Mouse (Mus musculus): ENCODE results near the gene Gm9376. TPM values are rescaled to one million over a fixed set of nuclear protein-coding genes. Genes with fewer than 3 reads are reported as not detected.

The Gm9376 gene
- polyA plus RNA-seq, 1 experiment from 2014 or later = not detected

DNA sequence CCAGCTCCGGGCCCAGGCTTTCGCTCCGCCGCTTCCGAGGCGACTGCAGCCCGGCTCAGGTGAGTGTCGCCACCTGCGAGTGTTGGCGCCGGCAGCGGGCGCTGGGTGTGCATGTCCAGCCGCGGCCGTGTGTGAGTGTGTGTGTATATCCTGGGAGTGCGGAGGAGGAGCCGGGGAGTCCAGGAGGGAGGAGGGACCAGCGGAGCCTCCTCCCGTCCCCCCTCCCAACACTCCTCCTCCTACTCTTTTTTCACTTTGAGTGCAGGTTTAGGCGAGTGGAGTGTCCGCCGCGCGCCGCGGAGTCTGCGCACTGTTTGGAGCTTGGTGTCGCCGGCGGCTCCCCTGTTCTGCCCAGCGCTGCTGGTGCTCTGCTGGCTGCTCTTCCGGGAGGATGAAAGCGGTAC, 29.9 kb upstream of the Gm9376 start, which contains the start of gene Sox21:
Gene Sox21 (minus strand): TSS at position 145 of the 404 bp plus-strand sequence.
- peak; percentile 80 for ATAC-seq (ENCODE audit: low FRiP score, low read depth)
- Histone ChIP-seq H3K4me2 (replicated peaks) (peak within 1 kb of the TSS; percentile 89), H3K27me3 (replicated peaks) (peaks cover 39% of the 10 kb centered on the region), H3K4me1 (peaks cover 22% of the 10 kb centered on the region), H3K9ac (peak within 1 kb of the TSS; percentile 86), H3K36me3 (no peaks in the 10 kb centered on the region), H3K9me3 (peaks cover 6% of the 10 kb centered on the region; the same call in 1 of the 2 replicates), H3K27ac (peak within 1 kb of the TSS; percentile 70), H3K4me3 (peak within 1 kb of the TSS; percentile 62)
- WGBS = under 1% methylated on average over 34 of the region's 34 CpGs

DNA sequence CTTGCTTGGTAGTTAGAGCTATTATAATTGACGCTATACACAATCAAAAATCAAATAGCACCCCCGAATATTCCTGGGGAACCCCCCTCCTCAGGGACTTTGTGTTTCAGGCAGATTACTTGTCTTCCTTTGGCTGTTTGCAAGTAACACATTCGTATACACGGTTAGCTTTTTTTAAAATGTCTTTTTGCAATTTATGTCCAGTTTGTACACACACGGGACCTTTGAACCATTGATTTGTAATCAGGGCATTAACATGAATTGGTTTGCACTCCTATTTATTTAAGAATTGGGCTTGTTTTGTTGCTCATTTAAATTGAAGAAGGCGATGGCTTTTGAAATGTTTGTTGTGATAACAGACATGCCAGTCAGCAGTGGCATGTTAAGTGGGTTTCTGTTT, 29.0 kb upstream of the Gm9376 start:
- Histone ChIP-seq H3K9ac (peak overlapping the region; percentile 86; the same call in 1 of the 2 replicates), H3K36me3 (no peaks in the 10 kb centered on the region), H3K27ac (no peak overlapping the region), H3K9me3 (peaks cover 9% of the 10 kb centered on the region; the same call in 1 of the 2 replicates), H3K27me3 (replicated peaks) (peaks cover 39% of the 10 kb centered on the region), H3K4me2 (replicated peaks) (peak overlapping the region; percentile 89), H3K4me1 (peaks cover 22% of the 10 kb centered on the region), H3K4me3 (peak overlapping the region; percentile 62)
- WGBS = 9% methylated on average over 6 of the region's 6 CpGs
- ATAC-seq (ENCODE audit: low FRiP score, low read depth) = no peak

DNA sequence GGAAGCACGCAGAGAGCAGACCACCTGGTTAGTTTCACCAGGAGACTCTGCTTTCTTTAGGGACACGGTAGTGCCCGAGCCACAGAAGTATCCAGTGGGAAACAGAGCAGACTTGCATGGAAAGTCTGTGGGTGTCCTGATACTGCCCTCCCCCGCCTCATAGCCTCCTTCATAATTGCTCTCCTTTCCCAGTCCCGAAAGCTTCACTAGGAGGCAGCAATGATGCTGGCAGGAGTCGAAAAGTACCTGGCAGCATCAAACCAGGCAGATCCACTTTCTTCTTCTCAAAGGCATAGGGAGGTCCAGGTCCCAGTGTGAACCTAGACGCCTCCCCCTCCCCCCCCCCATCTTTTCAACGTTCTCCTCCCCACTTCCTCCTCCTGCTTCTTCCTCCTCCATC, 27.4 kb upstream of the Gm9376 start:
- H3K27ac ChIP-seq = no peak overlapping the region
- H3K4me2 ChIP-seq (replicated peaks) = no peak overlapping the region
- no peak overlapping the region for H3K4me3 ChIP-seq
- peaks cover 25% of the 10 kb centered on the region for H3K9me3 ChIP-seq
- no peak overlapping the region for H3K9ac ChIP-seq
- ATAC-seq (ENCODE audit: low FRiP score, low read depth) = no peak
- H3K27me3 ChIP-seq (replicated peaks) = peaks cover 38% of the 10 kb centered on the region
- no peaks in the 10 kb centered on the region for H3K36me3 ChIP-seq
- peaks cover 22% of the 10 kb centered on the region for H3K4me1 ChIP-seq
- 12% methylated on average over 8 of the region's 8 CpGs for WGBS

DNA sequence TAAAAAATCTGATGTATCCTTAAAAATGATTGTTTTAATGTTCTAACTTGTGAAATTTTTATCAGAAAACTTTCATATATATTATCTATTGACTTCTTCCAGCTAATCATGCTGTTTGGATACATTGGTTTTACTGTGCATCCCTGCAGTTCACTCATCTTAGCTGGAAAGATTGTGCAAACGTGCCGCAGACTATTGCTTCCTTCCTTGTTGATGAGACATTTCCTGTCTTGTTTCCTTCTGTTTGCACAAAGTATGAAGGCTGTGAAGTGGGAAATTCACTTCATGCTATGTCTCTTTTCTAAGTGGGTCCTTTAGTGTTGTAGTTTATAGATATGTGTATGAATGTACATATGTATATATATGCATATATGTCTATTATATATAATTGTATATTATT, 25.3 kb upstream of the Gm9376 start:
- no peak overlapping the region for H3K4me2 ChIP-seq (replicated peaks)
- H3K4me1 ChIP-seq = peaks cover 9% of the 10 kb centered on the region
- peaks cover 20% of the 10 kb centered on the region for H3K27me3 ChIP-seq (replicated peaks)
- H3K27ac ChIP-seq = no peak overlapping the region
- H3K4me3 ChIP-seq = no peak overlapping the region
- no peak for ATAC-seq (ENCODE audit: low FRiP score, low read depth)
- H3K9me3 ChIP-seq = peaks cover 28% of the 10 kb centered on the region
- H3K9ac ChIP-seq = no peak overlapping the region
- WGBS = 79% methylated on average over 2 of the region's 2 CpGs
- no peaks in the 10 kb centered on the region for H3K36me3 ChIP-seq

GRCm38 (mm10) chr14:118253381-118253780, 13.4 kb upstream of the Gm9376 start:
- H3K4me3 ChIP-seq = no peak overlapping the region
- no peak overlapping the region for H3K4me2 ChIP-seq (replicated peaks)
- H3K4me1 ChIP-seq = no peaks in the 10 kb centered on the region
- 0 out of 2 replicates have a peak, but pooled peaks cover 4% of the 10 kb centered on the region for H3K9me3 ChIP-seq
- H3K27me3 ChIP-seq (replicated peaks) = no peaks in the 10 kb centered on the region
- 87% methylated on average over 6 of the region's 6 CpGs for WGBS
- no peak for ATAC-seq (ENCODE audit: low FRiP score, low read depth)
- H3K36me3 ChIP-seq = no peaks in the 10 kb centered on the region
- H3K9ac ChIP-seq = no peak overlapping the region
- H3K27ac ChIP-seq = no peak overlapping the region

DNA sequence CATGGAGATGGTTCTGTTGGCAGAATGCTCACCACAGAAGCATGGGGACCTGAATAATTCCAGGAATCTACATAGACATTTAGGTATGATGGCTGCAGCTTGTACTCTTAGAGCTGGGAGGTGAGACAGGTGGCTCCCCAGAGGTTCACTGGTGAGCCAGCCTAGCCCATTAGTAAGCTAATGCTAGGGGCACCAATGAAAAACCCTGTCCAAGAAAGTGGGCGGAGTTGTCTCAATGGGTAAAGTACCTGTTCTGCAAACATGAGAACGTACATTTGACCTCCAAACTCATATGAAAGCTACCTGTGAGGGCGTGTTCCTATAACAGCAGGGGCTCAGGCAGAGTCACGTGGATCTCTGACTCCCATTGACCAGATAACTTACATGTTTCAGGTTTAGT, 2.1 kb downstream of the Gm9376 start:
- no peak for ATAC-seq (ENCODE audit: low FRiP score, low read depth)
- no peaks in the 10 kb centered on the region for H3K4me1 ChIP-seq
- H3K9me3 ChIP-seq = no peaks in the 10 kb centered on the region
- WGBS = 89% methylated on average over 4 of the region's 4 CpGs
- no peaks in the 10 kb centered on the region for H3K27me3 ChIP-seq (replicated peaks)
- no peaks in the 10 kb centered on the region for H3K36me3 ChIP-seq
- H3K27ac ChIP-seq = no peak overlapping the region
- H3K4me3 ChIP-seq = no peak overlapping the region
- no peak overlapping the region for H3K4me2 ChIP-seq (replicated peaks)
- no peak overlapping the region for H3K9ac ChIP-seq

DNA sequence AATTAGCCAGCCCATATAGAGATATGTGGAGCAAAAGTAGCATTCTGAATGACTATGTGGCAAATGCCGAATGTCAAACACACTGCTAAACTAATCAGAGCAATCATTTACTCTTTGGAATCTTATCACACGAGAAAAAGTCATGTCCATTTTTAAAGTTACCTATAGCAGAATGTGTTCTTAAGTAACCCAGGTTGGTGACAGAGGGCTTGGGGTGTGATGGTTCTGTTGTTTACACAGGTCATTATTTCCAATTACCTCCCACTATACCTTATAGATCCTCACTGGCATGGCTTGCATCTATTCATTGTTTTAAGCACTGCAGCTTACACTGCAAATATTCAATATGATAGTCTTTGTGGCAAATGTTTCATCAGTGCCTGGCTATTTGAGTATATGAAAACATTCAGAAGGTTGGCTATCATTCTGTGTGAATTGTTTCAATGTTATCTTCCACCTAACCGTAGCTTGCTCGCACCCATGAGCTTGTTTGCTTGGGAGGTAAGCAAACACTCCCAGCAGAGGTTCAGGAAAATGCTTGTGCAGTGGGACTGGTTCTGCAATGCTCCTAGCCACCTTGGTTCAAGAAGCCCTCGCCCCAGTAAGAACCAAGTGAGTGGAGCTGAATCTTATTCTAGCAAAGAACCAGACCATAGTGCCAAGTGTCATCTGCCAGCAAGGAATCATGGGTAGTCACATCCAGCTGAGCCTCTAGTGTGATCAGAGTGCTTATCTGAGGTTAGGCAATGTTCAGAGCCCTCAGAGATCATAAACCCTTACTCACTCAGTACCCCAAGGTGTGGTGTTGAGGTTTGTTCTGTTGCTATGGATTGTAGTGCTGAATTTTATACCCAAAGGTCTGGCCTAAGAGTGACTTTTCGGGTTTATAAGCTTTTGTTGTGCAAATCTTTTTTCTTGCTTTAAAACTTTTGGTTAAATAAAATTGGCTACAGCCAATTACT, 6.1 kb downstream of the Gm9376 start:
- no peaks in the 10 kb centered on the region for H3K4me1 ChIP-seq
- H3K9ac ChIP-seq = no peak overlapping the region
- 89% methylated on average over 6 of the region's 6 CpGs for WGBS
- no peak overlapping the region for H3K27ac ChIP-seq
- no peaks in the 10 kb centered on the region for H3K27me3 ChIP-seq (replicated peaks)
- ATAC-seq (ENCODE audit: low FRiP score, low read depth) = no peak
- no peaks in the 10 kb centered on the region for H3K36me3 ChIP-seq
- no peak overlapping the region for H3K4me3 ChIP-seq
- no peak overlapping the region for H3K4me2 ChIP-seq (replicated peaks)
- no peaks in the 10 kb centered on the region for H3K9me3 ChIP-seq

- no peak overlapping the region for H3K9ac ChIP-seq
- H3K27me3 ChIP-seq (replicated peaks) = no peaks in the 10 kb centered on the region
- no peak overlapping the region for H3K4me2 ChIP-seq (replicated peaks)
- no peak for ATAC-seq (ENCODE audit: low FRiP score, low read depth)
- H3K36me3 ChIP-seq = no peaks in the 10 kb centered on the region
- H3K4me1 ChIP-seq = no peaks in the 10 kb centered on the region
- H3K4me3 ChIP-seq = no peak overlapping the region
- no peak overlapping the region for H3K27ac ChIP-seq
- H3K9me3 ChIP-seq = peaks cover 14% of the 10 kb centered on the region
- 87% methylated on average over 7 of the region's 7 CpGs for WGBS
Observed at GRCm38 (mm10) chr14:118277704-118278498, 11.1 kb downstream of the Gm9376 start.

- Histone ChIP-seq H3K27ac (no peak overlapping the region), H3K9ac (no peak overlapping the region), H3K4me3 (no peak overlapping the region), H3K4me1 (no peaks in the 10 kb centered on the region), H3K27me3 (replicated peaks) (no peaks in the 10 kb centered on the region), H3K9me3 (peaks cover 14% of the 10 kb centered on the region), H3K4me2 (replicated peaks) (no peak overlapping the region), H3K36me3 (no peaks in the 10 kb centered on the region)
- 94% methylated on average over 3 of the region's 3 CpGs for WGBS
- no peak for ATAC-seq (ENCODE audit: low FRiP score, low read depth)
Observed at GRCm38 (mm10) chr14:118282272-118282671, 15.5 kb downstream of the Gm9376 start.

- WGBS = 41% methylated on average over 14 of the region's 14 CpGs
Observed at GRCm38 (mm10) chr14:118282917-118283316, 16.2 kb downstream of the Gm9376 start.

DNA sequence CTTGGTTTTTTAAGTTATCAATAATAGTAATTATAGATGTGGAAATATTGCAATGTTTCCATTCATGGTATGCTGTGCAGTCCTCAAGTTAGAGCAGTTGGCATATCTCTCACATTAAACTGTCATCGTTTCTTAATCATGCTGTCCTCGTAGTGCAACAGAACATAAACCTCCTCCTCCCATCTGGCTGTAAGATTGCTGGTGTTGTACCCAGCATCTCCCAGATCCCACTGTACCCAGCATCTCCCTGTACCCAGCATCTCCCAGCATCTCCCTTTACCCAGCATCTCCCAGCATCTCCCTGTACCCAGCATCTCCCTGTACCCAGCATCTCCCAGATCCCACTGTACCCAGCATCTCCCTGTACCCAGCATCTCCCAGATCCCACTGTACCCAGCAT, 19.3 kb downstream of the Gm9376 start:
- no peak overlapping the region for H3K4me2 ChIP-seq (replicated peaks)
- no peak overlapping the region for H3K9ac ChIP-seq
- no peaks in the 10 kb centered on the region for H3K27me3 ChIP-seq (replicated peaks)
- no peak overlapping the region for H3K27ac ChIP-seq
- H3K36me3 ChIP-seq = no peaks in the 10 kb centered on the region
- H3K4me3 ChIP-seq = no peak overlapping the region
- no peaks in the 10 kb centered on the region for H3K9me3 ChIP-seq
- H3K4me1 ChIP-seq = no peaks in the 10 kb centered on the region
- no peak for ATAC-seq (ENCODE audit: low FRiP score, low read depth)
- WGBS = 95% methylated on average over 2 of the region's 2 CpGs

More at GRCm38 (mm10) chr14:118282917-118283316, 16.2 kb downstream of the Gm9376 start:
- Histone ChIP-seq H3K27ac (no peak overlapping the region), H3K4me1 (no peaks in the 10 kb centered on the region), H3K27me3 (replicated peaks) (no peaks in the 10 kb centered on the region), H3K4me2 (replicated peaks) (no peak overlapping the region), H3K9ac (no peak overlapping the region), H3K36me3 (no peaks in the 10 kb centered on the region), H3K4me3 (no peak overlapping the region), H3K9me3 (peaks cover 14% of the 10 kb centered on the region)
- ATAC-seq (ENCODE audit: low FRiP score, low read depth) = no peak

GRCm38 (mm10) chr14:118289133-118289532, 22.4 kb downstream of the Gm9376 start:
- Histone ChIP-seq H3K4me1 (no peaks in the 10 kb centered on the region), H3K4me3 (no peak overlapping the region), H3K27ac (no peak overlapping the region), H3K9ac (no peak overlapping the region), H3K9me3 (no peaks in the 10 kb centered on the region), H3K36me3 (no peaks in the 10 kb centered on the region), H3K27me3 (replicated peaks) (no peaks in the 10 kb centered on the region), H3K4me2 (replicated peaks) (no peak overlapping the region)
- WGBS = 89% methylated on average over 8 of the region's 8 CpGs
- no peak for ATAC-seq (ENCODE audit: low FRiP score, low read depth)

All from neural tube, embryonic 12.5 days (tissue).